Comparison of ENCODE assay signal across 30 mouse cellular contexts in genomic region chr5:36698689-36699088, GRCm38 (mm10). TPM values are rescaled to one million over a fixed set of nuclear protein-coding genes. Genes with fewer than 3 reads are reported as not detected.
DNase-seq lines count a peak whose midpoint lies in the region; ATAC-seq and TF ChIP-seq lines count a peak whose summit lies in the region.
"Had no signal": no experiment of that assay in that cellular context is flagged by ENCODE, and none has a peak within 500 bp of the region (broad histone marks: within the 10 kb centered on the region; RNA-seq: fewer than 3 reads in every experiment).

No protein-coding gene starts in this region.

- no peaks in the 10 kb centered on the region for H3K27me3 ChIP-seq in intestine, embryonic 16.5 days (replicated peaks; ENCODE audit: control insufficient read depth, insufficient read depth, low read length)
- no peaks in the 10 kb centered on the region for H3K27me3 ChIP-seq in intestine, postnatal 0 days (replicated peaks; ENCODE audit: control insufficient read depth, insufficient read depth, low read length)
- no peaks in the 10 kb centered on the region for H3K27me3 ChIP-seq in MEL (ENCODE audit: control insufficient read depth in 1 of 2, insufficient read depth in 2 of 2, low read length in 2 of 2)
- H3K27me3 ChIP-seq in splenic B cell, adult 2 months (ENCODE audit: control insufficient read depth, insufficient read depth, low read length, poor library complexity, severe bottlenecking), result no peaks in the 10 kb centered on the region
- H3K27me3 ChIP-seq: forebrain, embryonic 12.5 days; heart, embryonic 13.5 days; limb, embryonic 15.5 days; megakaryocyte, embryonic 14.5 days; neural tube, embryonic 13.5 days had no signal

- no peak for TF ChIP-seq CTCF in intestine, postnatal 0 days (IDR thresholded peaks at IDR 0.05; ENCODE audit: low read depth)
- TF ChIP-seq CTCF in MEL (IDR thresholded peaks at IDR 0.05 in 2 of 3, conservative IDR thresholded peaks at IDR 0.05 in 1 of 3; ENCODE audit: control insufficient read depth in 1 of 3, insufficient read depth in 1 of 3, low read depth in 2 of 3, low read length in 3 of 3, poor library complexity in 1 of 3, severe bottlenecking in 1 of 3), result no peak

- no peaks in the 10 kb centered on the region for H3K9me3 ChIP-seq in intestine, embryonic 16.5 days (ENCODE audit: control insufficient read depth, low read length)
- no peaks in the 10 kb centered on the region for H3K9me3 ChIP-seq in intestine, postnatal 0 days (ENCODE audit: control insufficient read depth)
- H3K9me3 ChIP-seq in MEL (replicated peaks; ENCODE audit: insufficient read depth, low read length), result no peaks in the 10 kb centered on the region
- H3K9me3 ChIP-seq: forebrain, embryonic 12.5 days; G1E; heart, embryonic 13.5 days; limb, embryonic 10.5 days; limb, embryonic 15.5 days; megakaryocyte, embryonic 14.5 days; midbrain, embryonic 12.5 days; neural tube, embryonic 13.5 days had no signal

- H3K9ac ChIP-seq in intestine, embryonic 16.5 days (ENCODE audit: low read depth, low read length), result no peak overlapping the region
- H3K9ac ChIP-seq in intestine, postnatal 0 days (ENCODE audit: low read depth, low read length), result no peak overlapping the region
- no peak overlapping the region for H3K9ac ChIP-seq in MEL (ENCODE audit: control insufficient read depth, low read depth, low read length, poor library complexity, severe bottlenecking)
- H3K9ac ChIP-seq: forebrain, embryonic 12.5 days; forebrain, postnatal 0 days; heart, embryonic 13.5 days; hindbrain, embryonic 14.5 days; limb, embryonic 15.5 days; midbrain, embryonic 12.5 days; neural tube, embryonic 13.5 days had no signal

- no peak for TF ChIP-seq RAD21 in MEL (IDR thresholded peaks at IDR 0.05; ENCODE audit: low read depth, low read length)

- H3K4me3 ChIP-seq in intestine, embryonic 16.5 days (ENCODE audit: low read length), result no peak overlapping the region
- no peak overlapping the region for H3K4me3 ChIP-seq in intestine, postnatal 0 days (ENCODE audit: low read depth, low read length)
- H3K4me3 ChIP-seq in MEL (ENCODE audit: control insufficient read depth in 1 of 2, insufficient read depth in 1 of 2, low read depth in 2 of 2, low read length in 2 of 2), result no peak overlapping the region
- H3K4me3 ChIP-seq in brown adipose tissue, adult 24 weeks (ENCODE audit: insufficient read depth, low read depth, low read length), result no peak overlapping the region
- H3K4me3 ChIP-seq: forebrain, embryonic 12.5 days; heart, embryonic 13.5 days; limb, embryonic 10.5 days; limb, embryonic 15.5 days; megakaryocyte, embryonic 14.5 days; midbrain, embryonic 12.5 days; neural tube, embryonic 13.5 days had no signal

- H3K27ac ChIP-seq in intestine, embryonic 16.5 days (ENCODE audit: low read length), result peak overlapping the region; percentile 18; the same call in 1 of the 2 replicates
- no peak overlapping the region for H3K27ac ChIP-seq in intestine, postnatal 0 days (ENCODE audit: low read depth, low read length)
- no peak overlapping the region for H3K27ac ChIP-seq in MEL (ENCODE audit: control insufficient read depth, low read depth, low read length)
- H3K27ac ChIP-seq in brown adipose tissue, adult 24 weeks (replicated peaks; ENCODE audit: low read depth, low read length), result peak overlapping the region; percentile 86
- H3K27ac ChIP-seq: forebrain, embryonic 12.5 days; heart, embryonic 13.5 days; hindbrain, embryonic 14.5 days; kidney, postnatal 0 days; limb, embryonic 10.5 days; limb, embryonic 15.5 days; midbrain, embryonic 12.5 days; neural tube, embryonic 13.5 days; stomach, postnatal 0 days had no signal

- no peak for ATAC-seq in intestine, embryonic 16.5 days
- ATAC-seq in intestine, postnatal 0 days, result no peak
- ATAC-seq: forebrain, postnatal 0 days had no signal

- TF ChIP-seq EP300 in MEL (IDR thresholded peaks at IDR 0.05; ENCODE audit: low read depth in 1 of 2, low read length in 2 of 2), result no peak

- peaks cover 18% of the 10 kb centered on the region for H3K79me2 ChIP-seq in MEL (ENCODE audit: control insufficient read depth, insufficient read depth, low read length, poor library complexity)

- no peaks in the 10 kb centered on the region for H3K36me3 ChIP-seq in intestine, embryonic 16.5 days (ENCODE audit: control insufficient read depth, insufficient read depth, low read length)
- no peaks in the 10 kb centered on the region for H3K36me3 ChIP-seq in intestine, postnatal 0 days (ENCODE audit: control insufficient read depth, insufficient read depth)
- peaks cover 0 to 18% of the 10 kb centered on the region in 2 experiments; a peak in 2 of 4 replicates for H3K36me3 ChIP-seq in MEL (ENCODE audit: control insufficient read depth in 1 of 2, insufficient read depth in 2 of 2, low read length in 2 of 2)
- H3K36me3 ChIP-seq in splenic B cell, adult 2 months (ENCODE audit: control insufficient read depth, insufficient read depth, low read length, poor library complexity, severe bottlenecking), result no peaks in the 10 kb centered on the region
- H3K36me3 ChIP-seq: forebrain, embryonic 12.5 days; heart, embryonic 13.5 days; limb, embryonic 10.5 days; limb, embryonic 15.5 days; midbrain, embryonic 12.5 days; neural tube, embryonic 13.5 days had no signal

- no peak overlapping the region for H3K4me2 ChIP-seq in intestine, embryonic 16.5 days (ENCODE audit: low read depth, low read length)
- no peak overlapping the region for H3K4me2 ChIP-seq in intestine, postnatal 0 days (replicated peaks; ENCODE audit: low read depth)
- H3K4me2 ChIP-seq: forebrain, embryonic 12.5 days; heart, embryonic 13.5 days; hindbrain, embryonic 14.5 days; limb, embryonic 15.5 days; midbrain, embryonic 12.5 days; neural tube, embryonic 13.5 days had no signal

- no peak for DNase-seq in MEL (ENCODE audit: low read depth, low spot score)
- peak; percentile 15 for DNase-seq in splenic B cell, adult 2 months (ENCODE audit: low read depth, low spot score)
- DNase-seq in retina, embryonic 14.5 days (ENCODE audit: low spot score), result no peak
- no peak for DNase-seq in thymus, postnatal 14 days
- DNase-seq in ovary, postnatal 14 days (ENCODE audit: low spot score), result no peak
- DNase-seq: adrenal gland, adult 8-10 months; cerebellum, adult 11 months; cerebellum, postnatal 10 days; forebrain, postnatal 0 days; gastrocnemius, postnatal 10 days; heart, postnatal 10 days; layer of hippocampus, adult 9-11 months; lung, postnatal 36 days; retina, postnatal 1 day; right cerebral cortex, postnatal 14 days; spleen, adult 18-20 months had no signal

- peaks cover 21% of the 10 kb centered on the region for H3K4me1 ChIP-seq in intestine, embryonic 16.5 days (ENCODE audit: control insufficient read depth, insufficient read depth, low read length)
- no peaks in the 10 kb centered on the region for H3K4me1 ChIP-seq in intestine, postnatal 0 days (replicated peaks; ENCODE audit: control insufficient read depth, insufficient read depth, low read length)
- peaks cover 15 to 24% of the 10 kb centered on the region in 2 experiments for H3K4me1 ChIP-seq in MEL (ENCODE audit: control insufficient read depth in 1 of 2, insufficient read depth in 2 of 2, low read length in 2 of 2)
- H3K4me1 ChIP-seq in brown adipose tissue, adult 24 weeks (ENCODE audit: control insufficient read depth, insufficient read depth, insufficient read length, low read length), result peaks cover 9% of the 10 kb centered on the region

- 63% methylated on average over 5 of the region's 5 CpGs for WGBS in intestine, embryonic 16.5 days
- 58% methylated on average over 5 of the region's 5 CpGs for WGBS in intestine, postnatal 0 days

- no peak for TF ChIP-seq POLR2A in MEL (IDR thresholded peaks at IDR 0.05; ENCODE audit: control insufficient read depth in 1 of 2, insufficient read depth in 1 of 2, low read depth in 1 of 2, low read length in 2 of 2, poor library complexity in 1 of 2)

TF ChIP-seq in MEL, 35 proteins besides CTCF, POLR2A, EP300 and RAD21:
- no peak for TF ChIP-seq USF1 (IDR thresholded peaks at IDR 0.05; ENCODE audit: low read depth, low read length)
- no peak for TF ChIP-seq TAL1 (IDR thresholded peaks at IDR 0.05; ENCODE audit: low read length)
- no peak for TF ChIP-seq POLR2AphosphoS2 (IDR thresholded peaks at IDR 0.05; ENCODE audit: low read length)
- no peak for TF ChIP-seq ZMIZ1 (IDR thresholded peaks at IDR 0.05; ENCODE audit: low read depth, low read length)
- peak; percentile 49; the same call in 1 of the 2 replicates for TF ChIP-seq JUND (IDR thresholded peaks at IDR 0.05; ENCODE audit: low read depth, low read length)
- no peak for TF ChIP-seq GATA1 (IDR thresholded peaks at IDR 0.05; ENCODE audit: low read depth, low read length)

RNA-seq across cellular contexts. Expression of gene D5Ertd579e, which starts 2.9 kb away (rescaled TPM):
- 14.0 and 14.2 TPM in 2 replicates for polyA plus RNA-seq in intestine, embryonic 16.5 days (2015; fragmentation: Nextera tagmentation; extraction: Ambion mirVana)
- polyA plus RNA-seq in intestine, postnatal 0 days (2015; fragmentation: Nextera tagmentation; extraction: Ambion mirVana), result 19.6 and 22.5 TPM in 2 replicates
- 15.9 and 18.9 TPM in 2 replicates for total RNA-seq in MEL (2012; rRNA removed)
- polyA plus RNA-seq in MEL (2012; ENCODE audit: insufficient read depth in 1 of 2, insufficient read length in 2 of 2, low read depth in 1 of 2, low replicate concordance in 2 of 2, missing spikeins in 1 of 2), result 10 to 100 TPM in 1 of 2 experiments, not detected in 1; 31.1 TPM
- polyA plus RNA-seq in brown adipose tissue, adult 24 weeks (2012; ENCODE audit: insufficient read depth, insufficient read length, missing spikeins), result 62.7 and 65.5 TPM in 2 replicates

RNA-seq across cellular contexts. Expression of gene Bloc1s4, which starts 49.8 kb away (rescaled TPM):
- polyA plus RNA-seq in intestine, embryonic 16.5 days (2015; fragmentation: Nextera tagmentation; extraction: Ambion mirVana), result 16.5 and 19.7 TPM in 2 replicates
- 22.0 and 22.5 TPM in 2 replicates for polyA plus RNA-seq in intestine, postnatal 0 days (2015; fragmentation: Nextera tagmentation; extraction: Ambion mirVana)
- 27.9 and 32.9 TPM in 2 replicates for total RNA-seq in MEL (2012; rRNA removed)
- 10 to 100 TPM in 1 of 2 experiments, not detected in 1; 29.8 TPM for polyA plus RNA-seq in MEL (2012; ENCODE audit: insufficient read depth in 1 of 2, insufficient read length in 2 of 2, low read depth in 1 of 2, low replicate concordance in 2 of 2, missing spikeins in 1 of 2)
- polyA plus RNA-seq in brown adipose tissue, adult 24 weeks (2012; ENCODE audit: insufficient read depth, insufficient read length, missing spikeins), result 12.0 and 17.0 TPM in 2 replicates

Comparison
In these comparisons a context has a peak if more than half of its experiments do, and no peak if none do; other contexts are left out.
1. H3K27ac ChIP-seq: peak in intestine, embryonic 16.5 days (single experiment) and brown adipose tissue, adult 24 weeks (single experiment); none in intestine, postnatal 0 days (single experiment) and MEL (single experiment).